Mouse (Mus musculus) liver, postnatal 0 days (tissue): ENCODE measurements around the gene Izumo1r.

Experiments used
- CTCF ChIP-seq: sonication (generic); IDR thresholded peaks from 2 replicates; pipeline ENCODE4 v1.5.1; 2016; ENCODE audit warnings: antibody characterized with exemption, low read depth
- EP300 ChIP-seq: IDR thresholded peaks from 2 replicates; pipeline ENCODE4 v1.6.1; 2016; ENCODE audit warnings: antibody characterized with exemption, low read depth, mild to moderate bottlenecking

DNA sequence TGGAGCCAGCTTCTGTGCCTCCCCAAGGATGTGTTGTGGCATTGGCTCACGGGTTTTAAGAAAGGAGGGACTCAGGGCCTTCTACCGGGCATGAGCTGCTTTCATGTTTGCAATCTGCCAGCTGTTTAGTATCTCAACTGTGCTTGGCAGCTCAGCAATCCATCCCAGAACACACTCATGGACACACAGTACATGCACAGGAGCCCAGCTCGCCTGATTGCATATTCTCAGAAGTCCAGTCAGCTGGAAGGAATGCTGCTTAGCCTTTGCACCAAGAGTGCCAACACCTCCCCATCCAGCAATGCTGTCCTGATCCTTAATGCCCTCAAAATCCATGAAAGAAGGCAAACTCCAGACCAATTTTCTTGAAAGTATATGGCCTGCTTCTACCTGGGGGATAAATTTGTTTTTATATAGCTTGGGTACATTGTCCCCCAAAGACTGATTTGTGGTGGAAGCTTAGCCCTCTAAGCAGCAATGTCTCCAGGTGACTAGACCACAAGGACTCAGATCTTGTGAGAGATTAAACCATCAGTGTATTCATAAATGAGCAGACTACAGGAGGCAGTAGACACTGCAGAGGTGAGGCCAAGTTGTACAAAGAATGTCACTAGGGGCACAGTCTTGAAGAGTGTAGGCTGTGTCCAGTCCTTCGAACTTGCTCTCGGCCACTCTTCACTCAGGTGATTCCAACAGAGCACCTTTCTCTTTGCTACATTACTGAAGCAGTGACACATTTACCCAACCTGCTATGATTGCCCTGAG, 27.8 kb downstream of the Izumo1r start:
- TF ChIP-seq CTCF (no peak), EP300 (no peak)
